Mouse (Mus musculus) neutrophil, adult 65 days (primary cell): ENCODE data around the gene Ccl20. TPM values are rescaled to one million over a fixed set of nuclear protein-coding genes. Genes with fewer than 3 reads are reported as not detected.

Experiments
- total RNA-seq: library from RNA; stranded (reverse); gene quantifications from 2 replicates; pipeline ENCODE4 v1.2.4, GENCODE M21; 2023

Gene Ccl20
- total RNA-seq, result not detected in 2 replicates

DNA sequence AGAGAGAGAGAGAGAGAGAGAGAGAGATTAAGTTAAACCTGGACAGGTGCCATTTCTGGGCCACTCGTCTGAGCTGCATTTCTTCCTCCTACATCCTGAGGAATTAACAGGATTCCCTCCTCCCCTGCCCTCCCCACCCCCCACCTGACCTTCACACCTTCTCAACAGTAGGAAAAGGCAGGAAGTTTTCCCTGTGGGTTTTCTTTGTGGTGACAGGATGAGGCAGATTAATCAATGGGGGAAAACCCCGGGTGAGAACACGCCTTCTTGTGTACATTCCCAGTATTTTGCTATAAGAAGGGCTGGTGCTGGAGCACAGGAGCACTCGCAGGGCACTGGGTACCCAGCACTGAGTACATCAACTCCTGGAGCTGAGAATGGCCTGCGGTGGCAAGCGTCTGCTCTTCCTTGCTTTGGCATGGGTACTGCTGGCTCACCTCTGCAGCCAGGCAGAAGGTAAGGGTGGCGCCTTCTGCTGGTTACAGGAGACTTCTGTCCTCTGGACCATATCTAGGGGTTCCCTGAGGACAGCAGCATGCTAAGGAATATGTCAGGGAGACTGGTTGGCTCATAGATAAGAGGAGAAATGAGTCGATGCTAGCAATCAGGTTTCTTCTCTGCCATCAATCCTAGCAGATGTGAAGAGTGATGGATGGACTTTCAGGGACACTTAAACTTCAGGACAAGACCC, at the start of gene Ccl20:
Gene Ccl20, plus strand, starts transcription at position 320 of the 691 bp plus-strand sequence.

GRCm38 (mm10) chr1:83159603-83160002, 43.0 kb downstream of the Ccl20 start, which contains the start of gene Daw1:
Gene Daw1, plus strand, starts transcription at chr1:83159752.

Other genes starting within 250 kb of the Ccl20 start
- 0.82 TPM in 1 of 2 replicates, not detected in the other for gene A030005L19Rik, start 203.4 kb upstream of the Ccl20 start, total RNA-seq
- not detected in 2 replicates for gene A030014E15Rik, start 191.8 kb upstream of the Ccl20 start, total RNA-seq
- gene Gm6217, start 185.4 kb upstream of the Ccl20 start, total RNA-seq, result not detected in 2 replicates
- not detected in 2 replicates for gene A030003K21Rik, start 173.4 kb upstream of the Ccl20 start, total RNA-seq
- gene Gm7544, start 160.8 kb upstream of the Ccl20 start, total RNA-seq, result not detected in 2 replicates
- not detected in 2 replicates for gene Gm47955, start 156.5 kb upstream of the Ccl20 start, total RNA-seq
- gene Gm47959, start 116.2 kb upstream of the Ccl20 start, total RNA-seq, result not detected in 2 replicates
- gene Slc19a3, start 78.3 kb upstream of the Ccl20 start, total RNA-seq, result not detected in 2 replicates
- gene Krtap28-10, start 74.3 kb upstream of the Ccl20 start, total RNA-seq, result not detected in 2 replicates
- not detected in 2 replicates for gene Gm47969, start 71.8 kb upstream of the Ccl20 start, total RNA-seq
- gene A030005K14Rik, start 57.4 kb upstream of the Ccl20 start, total RNA-seq, result not detected in 2 replicates
- not detected in 2 replicates for gene Krtap28-13, start 55.8 kb upstream of the Ccl20 start, total RNA-seq
- gene Daw1, start 43.0 kb downstream of the Ccl20 start, total RNA-seq, result not detected in 2 replicates